In the genomic region with DNA sequence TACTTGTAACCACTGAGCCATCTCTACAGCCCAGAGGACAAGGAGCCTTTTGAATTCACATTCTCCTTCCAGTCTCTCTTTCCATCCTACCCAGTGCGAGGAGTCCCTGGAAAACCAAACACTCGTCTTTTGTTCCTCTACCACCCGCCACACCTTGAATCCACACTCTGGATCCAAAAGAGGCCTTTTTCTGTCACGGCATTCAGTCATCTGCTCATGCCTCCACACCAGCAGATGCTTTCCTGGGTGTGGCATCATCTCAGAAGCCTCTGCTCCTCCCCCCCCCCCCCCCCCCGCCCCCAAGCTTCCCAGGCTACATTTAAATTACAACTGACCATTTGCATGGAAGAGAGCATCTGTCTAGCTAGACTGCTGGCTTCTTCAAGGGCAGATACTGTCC, we compare ENCODE assay signal across 24 mouse cellular contexts.
A peak's percentile ranks its signal among the peaks of the same experiment; 100 is the strongest.
DNase-seq lines count a peak whose midpoint lies in the region; TF ChIP-seq lines count a peak whose summit lies in the region.
"Had no signal": no experiment of that assay in that cellular context is flagged by ENCODE, and none has a peak within 500 bp of the region (broad histone marks: within the 10 kb centered on the region; RNA-seq: fewer than 3 reads in every experiment).

No protein-coding gene starts in this region.

- DNase-seq in ES-CJ7 (ENCODE audit: low read depth, low spot score) (peak; percentile 41), R1 (ENCODE audit: low read depth, low spot score) (peak; percentile 62), ZHBTc4 (ENCODE audit: low read depth, low spot score) (peak; percentile 62)
- no peak for DNase-seq in kidney, adult 8-10 months
- DNase-seq in kidney, adult 18-20 months = no peak
- DNase-seq in right cerebral cortex, postnatal 14 days = no peak
- DNase-seq in adrenal gland, postnatal 4 days (ENCODE audit: low spot score in 2 of 2) = no peak
- DNase-seq: adrenal gland, adult 2 months; adrenal gland, adult 8-10 months; adrenal gland, postnatal 10 days; adrenal gland, postnatal 14 days; adrenal gland, postnatal 25 days; adrenal gland, postnatal 36 days; B cell, adult 2 months; cerebellum, adult 11 months; cerebellum, adult 11-12 months; cerebellum, adult 18-20 months; cerebellum, adult 2 months; cerebellum, adult 8-10 months; cerebellum, adult 9-10 months; cerebellum, adult 9-11 months had no signal

- H3K9ac ChIP-seq in ES-Bruce4 (ENCODE audit: low read depth, poor library complexity, severe bottlenecking) = no peak overlapping the region

- no peak overlapping the region for H3K4me3 ChIP-seq in ES-Bruce4 (ENCODE audit: low read depth, low read length)

- TF ChIP-seq POLR2A in ES-Bruce4 (IDR thresholded peaks at IDR 0.05; ENCODE audit: insufficient read depth, low read length) = no peak

- no peaks in the 10 kb centered on the region for H3K36me3 ChIP-seq in ES-Bruce4 (ENCODE audit: control insufficient read depth, insufficient read depth, low read length, poor library complexity, severe bottlenecking)
- H3K36me3 ChIP-seq: G1E had no signal

- TF ChIP-seq EP300 in ES-Bruce4 (IDR thresholded peaks at IDR 0.05; ENCODE audit: insufficient read depth, low read depth, low read length) = 0 out of 2 replicates have a peak, but pooled peaks have one; percentile 39

- H3K4me1 ChIP-seq in ES-Bruce4 (ENCODE audit: control insufficient read depth, insufficient read depth, low read length) = peaks cover 3% of the 10 kb centered on the region

- no peak for TF ChIP-seq CTCF in ES-Bruce4 (IDR thresholded peaks at IDR 0.05; ENCODE audit: low read depth, low read length)

- H3K9me3 ChIP-seq in ES-Bruce4 (replicated peaks; ENCODE audit: control insufficient read depth, insufficient read depth, low read length, poor library complexity, severe bottlenecking) = no peaks in the 10 kb centered on the region
- H3K9me3 ChIP-seq: G1E had no signal

- no peak overlapping the region for H3K27ac ChIP-seq in ES-Bruce4 (ENCODE audit: insufficient read depth, low read length)

- no peaks in the 10 kb centered on the region for H3K27me3 ChIP-seq in ES-Bruce4 (ENCODE audit: control insufficient read depth, insufficient read depth, low read length, poor library complexity, severe bottlenecking)
- H3K27me3 ChIP-seq: CH12.LX had no signal

Comparison
In these comparisons a context has a peak if more than half of its experiments do, and no peak if none do; other contexts are left out.
1. DNase-seq: peak in ES-CJ7 (single experiment), R1 (single experiment) and ZHBTc4 (single experiment); none in kidney, adult 8-10 months (0 of 2), kidney, adult 18-20 months (single experiment), right cerebral cortex, postnatal 14 days (single experiment) and adrenal gland, postnatal 4 days (0 of 2).